Mouse (Mus musculus) urinary bladder, postnatal 0 days (tissue): Measurements from ENCODE around the gene Acox3. TPM values are rescaled to one million over a fixed set of nuclear protein-coding genes. Genes with fewer than 3 reads are reported as not detected.

Experiments used
- polyA plus RNA-seq: library from polyadenylated mRNA; unstranded; fragments of >200 nt; fragmentation: Nextera tagmentation; extraction: Ambion mirVana; gene quantifications from 2 replicates; pipeline ENCODE4 v1.2.1, GENCODE M21; 2015

The Acox3 gene
- polyA plus RNA-seq: 10.2 and 11.8 TPM in 2 replicates

DNA sequence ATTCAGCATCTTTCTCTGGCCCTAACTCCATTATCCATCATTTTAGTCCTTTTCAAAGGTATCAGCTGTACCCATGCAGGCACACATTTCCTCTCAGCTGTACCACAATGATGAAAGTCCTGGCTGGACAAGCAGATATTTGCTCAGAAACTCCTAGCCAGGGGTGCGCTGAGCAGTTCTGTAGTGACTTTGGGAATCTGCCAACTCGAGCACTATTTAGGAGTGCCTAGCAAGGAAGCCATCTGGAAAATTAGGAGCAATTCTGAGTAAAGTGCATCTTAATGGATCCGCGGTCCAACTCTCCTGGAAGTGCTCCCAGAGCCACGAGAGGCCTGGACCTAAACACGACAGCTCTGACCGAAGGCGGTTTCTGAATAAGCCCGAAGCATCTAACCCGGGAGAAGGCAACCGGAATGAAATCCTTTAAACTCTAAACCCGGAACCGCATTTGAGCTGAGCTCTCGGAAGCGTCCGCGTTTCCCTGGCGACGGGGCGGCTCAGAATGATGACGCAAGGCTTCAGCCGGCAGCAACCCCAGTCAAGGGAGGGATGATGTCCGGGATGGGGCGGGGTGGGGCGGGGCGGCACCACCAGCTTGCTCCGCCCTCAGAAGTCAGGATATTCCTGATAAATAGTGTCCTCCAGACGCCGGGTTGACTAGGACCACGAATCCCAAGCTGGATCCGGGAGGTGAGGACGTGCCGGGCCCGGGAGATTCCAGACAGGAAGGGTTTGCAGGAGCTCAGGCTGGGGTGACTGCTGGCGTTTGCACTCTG is at the start of gene Acox3:
Gene Acox3, plus strand, starts transcription at position 596 of the 776 bp plus-strand sequence.

GRCm38 (mm10) chr5:35574653-35575599 is 7.9 kb upstream of the Acox3 start, which contains the start of gene Trmt44:
Gene Trmt44 (minus strand): TSS chr5:35575070.

Other genes starting within 250 kb of the Acox3 start
- not detected in 2 replicates for gene Hmx1, start 193.9 kb upstream of the Acox3 start, polyA plus RNA-seq
- gene Cpz, start 57.3 kb upstream of the Acox3 start, polyA plus RNA-seq: 37.1 and 41.0 TPM in 2 replicates
- 3.3 TPM in 2 replicates for gene Trmt44, start 8.0 kb upstream of the Acox3 start, polyA plus RNA-seq
- 91.3 and 96.8 TPM in 2 replicates for gene Htra3, start 96.7 kb downstream of the Acox3 start, polyA plus RNA-seq
- 3.8 and 6.4 TPM in 2 replicates for gene Sh3tc1, start 156.9 kb downstream of the Acox3 start, polyA plus RNA-seq
- gene Ablim2, start 174.8 kb downstream of the Acox3 start, polyA plus RNA-seq: 0.33 and 0.46 TPM in 2 replicates